Mouse (Mus musculus) left cerebral cortex, postnatal 36 days (tissue): ENCODE results near the gene Ccng2. TPM values are rescaled to one million over a fixed set of nuclear protein-coding genes. Genes with fewer than 3 reads are reported as not detected.

ENCODE experiments used
- DNase-seq, 2 experiments: peaks; one replicate each; pipeline ENCODE4 v3.0.0; 2021 to 2022; ENCODE audit warnings: low spot score in 2 of 2, mixed read lengths in 1 of 2
- intact Hi-C: fragments of 180-260 bp; cut with DNase I; formaldehyde crosslinking; loops from one replicate; pipeline ENCODE4 v1.15.1; 2025
- total RNA-seq, 2 experiments: library from RNA; stranded (reverse); gene quantifications; 2 replicates each; pipeline ENCODE4 v1.2.3; 2021

The Ccng2 gene
- total RNA-seq = 10 to 100 TPM; 39.9 to 52.5 TPM

DNA sequence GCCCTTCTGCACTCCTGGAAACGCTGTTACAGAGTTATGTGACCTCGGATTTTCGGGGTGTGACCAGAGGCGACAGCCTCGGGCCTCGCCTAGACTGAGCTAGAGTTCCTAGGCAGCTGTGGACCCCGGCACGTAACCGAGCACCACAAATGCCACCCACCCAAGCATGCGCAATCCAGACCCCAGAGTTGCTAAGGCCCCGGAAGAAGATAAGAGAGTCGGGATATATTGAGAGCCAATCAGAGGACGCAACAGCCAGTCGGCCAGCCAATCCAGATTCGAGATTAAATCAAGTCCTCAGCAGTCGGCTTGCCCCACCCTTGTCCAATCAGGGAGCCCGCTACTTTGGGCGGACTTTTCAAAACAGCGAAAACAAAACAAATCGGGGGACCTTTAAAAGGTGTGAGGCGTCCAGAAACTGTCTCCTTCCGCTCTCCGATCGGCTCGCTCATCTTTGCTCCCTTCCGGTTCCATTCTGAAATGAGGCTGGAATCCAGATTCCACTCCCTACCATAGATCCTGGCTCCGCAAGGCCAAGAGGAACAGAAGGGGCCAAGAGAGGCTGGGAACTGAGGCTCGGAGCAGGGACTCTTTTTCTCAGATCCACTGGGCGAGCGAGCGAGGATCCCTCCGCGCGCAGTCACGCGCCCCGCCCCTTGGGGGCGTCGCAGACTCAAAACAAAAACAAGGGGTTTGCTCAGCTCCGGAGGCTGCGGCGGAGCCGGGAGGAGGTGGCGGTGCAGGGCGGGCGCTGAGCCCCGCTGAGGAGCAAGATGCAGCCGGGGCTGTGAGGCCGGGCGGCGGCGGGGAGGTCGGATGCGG lies at the start of gene Ccng2:
Gene Ccng2, plus strand, starts transcription at position 375 of the 822 bp plus-strand sequence.
- intact Hi-C loops = loop anchor here (1.0 to 5.0 kb wide), 2 partner anchors 61 to 175 kb away; partner anchors contain the start of genes 2010109A12Rik, Ccni and Sept11
- peak; percentile 95 to 96 for DNase-seq

DNA sequence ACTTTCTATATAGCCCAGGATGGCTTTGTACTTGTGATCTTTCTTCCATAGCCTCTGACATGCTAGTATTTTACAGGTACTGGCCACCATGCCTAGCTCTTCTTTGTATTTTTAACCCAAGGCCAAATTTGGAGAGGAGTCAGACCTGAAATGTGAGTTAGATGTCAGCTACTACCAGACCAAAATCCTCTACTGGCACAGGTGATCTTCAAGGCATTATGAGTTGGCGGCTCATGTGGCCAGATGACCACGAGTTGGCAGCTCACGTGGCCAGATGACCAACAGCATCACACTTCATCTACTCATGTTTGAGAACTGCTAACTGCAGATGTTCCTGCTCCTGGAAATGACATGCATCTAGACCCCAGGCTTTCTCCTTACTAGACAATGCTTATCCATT lies 48.7 kb upstream of the Ccng2 start:
- intact Hi-C loops = no loop called here
- no peak for DNase-seq

- intact Hi-C loops = no loop called here
Measured at GRCm38 (mm10) chr5:93221661-93222060, 45.4 kb upstream of the Ccng2 start.

GRCm38 (mm10) chr5:93224549-93224948 lies 42.5 kb upstream of the Ccng2 start:
- no peak for DNase-seq
- intact Hi-C loops = no loop called here

More at GRCm38 (mm10) chr5:93221661-93222060, 45.4 kb upstream of the Ccng2 start:
- DNase-seq = no peak

DNA sequence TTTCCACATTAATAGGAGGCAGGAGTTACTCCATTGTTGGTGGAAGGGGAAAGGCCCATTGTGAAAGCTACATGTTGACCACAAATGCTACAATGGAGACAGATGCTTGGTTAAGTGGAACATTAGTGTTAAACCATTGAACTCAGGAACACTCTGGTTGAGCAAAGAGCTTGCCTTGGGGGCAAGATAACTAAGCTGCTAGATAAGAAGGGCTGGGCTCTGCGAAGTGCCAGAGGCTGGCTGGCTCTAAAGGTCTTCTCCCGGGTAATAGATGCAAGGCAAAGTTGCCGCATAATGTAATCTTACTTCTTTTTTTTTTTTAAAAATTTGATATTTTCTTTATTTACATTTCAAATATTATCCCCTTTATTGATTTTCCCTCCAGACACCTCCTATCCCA lies 39.9 kb upstream of the Ccng2 start:
- intact Hi-C loops = no loop called here
- DNase-seq = no peak

GRCm38 (mm10) chr5:93229527-93229926 lies 37.5 kb upstream of the Ccng2 start:
- intact Hi-C loops = no loop called here
- no peak for DNase-seq

GRCm38 (mm10) chr5:93231721-93232120 lies 35.3 kb upstream of the Ccng2 start:
- intact Hi-C loops = no loop called here
- no peak for DNase-seq

DNA sequence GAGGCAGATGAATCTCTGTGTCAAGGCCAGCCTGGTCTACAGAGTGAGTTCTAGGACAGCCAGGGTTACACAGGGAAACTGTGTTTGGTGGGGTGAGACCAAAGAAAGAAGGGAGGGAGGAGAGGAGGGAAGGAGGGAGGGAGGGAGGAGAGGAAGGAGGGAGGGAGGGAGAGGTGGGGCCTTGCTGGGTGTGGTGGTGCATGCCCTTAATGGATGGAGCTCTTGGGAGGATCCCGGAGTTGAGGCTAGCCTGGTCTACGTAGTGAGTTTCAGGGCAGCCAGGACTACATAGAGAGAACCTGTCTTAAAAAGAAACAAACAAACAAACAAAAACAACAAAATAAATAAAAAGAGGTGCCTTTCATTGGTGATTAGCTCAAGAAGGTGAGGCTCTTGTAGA lies 34.2 kb upstream of the Ccng2 start:
- DNase-seq = no peak
- intact Hi-C loops = no loop called here

DNA sequence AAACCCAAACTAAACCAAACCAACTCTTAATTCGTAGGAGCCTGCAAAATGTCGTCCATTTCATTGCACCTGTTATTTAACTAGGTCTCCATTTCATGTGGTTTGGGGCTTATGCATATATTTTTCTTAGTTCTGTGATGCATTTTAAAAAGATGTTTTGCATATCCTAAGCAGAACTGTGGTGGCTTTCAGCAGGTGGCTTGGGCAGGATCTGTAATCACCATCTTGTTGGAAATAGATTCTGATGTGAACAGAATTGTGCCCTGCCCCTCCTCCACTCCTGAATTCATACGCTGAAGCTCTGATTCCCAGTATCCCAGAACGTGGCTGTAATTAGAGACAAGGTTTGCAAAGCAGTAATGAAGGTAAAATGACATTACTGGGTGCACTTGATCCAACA lies 32.9 kb upstream of the Ccng2 start:
- no peak for DNase-seq
- intact Hi-C loops = no loop called here

- no peak for DNase-seq
- intact Hi-C loops = no loop called here
Measured at GRCm38 (mm10) chr5:93234605-93235004, 32.5 kb upstream of the Ccng2 start.

- intact Hi-C loops = no loop called here
- DNase-seq = peak; percentile 13 to 14
Measured at GRCm38 (mm10) chr5:93235888-93236287, 31.2 kb upstream of the Ccng2 start.

GRCm38 (mm10) chr5:93236541-93236940 lies 30.5 kb upstream of the Ccng2 start:
- intact Hi-C loops = no loop called here
- no peak for DNase-seq

- no peak for DNase-seq
- intact Hi-C loops = no loop called here
Measured at GRCm38 (mm10) chr5:93239590-93240544, 27.2 kb upstream of the Ccng2 start.

DNA sequence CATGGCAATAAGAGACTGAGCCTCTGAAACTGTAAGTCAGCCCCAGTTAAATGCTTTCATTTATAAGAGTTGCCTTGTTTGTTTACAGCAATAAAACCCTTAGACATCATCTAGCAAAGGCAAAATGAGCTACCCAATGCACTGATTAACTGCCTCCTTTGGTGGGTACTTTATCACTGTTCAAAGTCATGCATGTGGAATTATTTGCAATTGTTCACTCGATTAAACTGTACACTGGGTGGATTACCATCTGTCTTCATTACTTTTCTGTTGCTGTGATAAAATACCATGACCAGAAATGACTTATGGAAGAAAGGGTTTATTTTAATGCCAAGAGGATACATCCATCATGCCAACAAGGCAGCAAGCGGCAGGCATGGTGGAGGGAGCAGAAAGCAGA lies 21.8 kb upstream of the Ccng2 start:
- DNase-seq = no peak
- intact Hi-C loops = no loop called here

GRCm38 (mm10) chr5:93249940-93250578 lies 17.0 kb upstream of the Ccng2 start:
- intact Hi-C loops = no loop called here
- DNase-seq = no peak

GRCm38 (mm10) chr5:93251001-93251760 lies 15.9 kb upstream of the Ccng2 start:
- DNase-seq = no peak
- intact Hi-C loops = no loop called here

GRCm38 (mm10) chr5:93255759-93256265 lies 11.2 kb upstream of the Ccng2 start:
- DNase-seq = no peak
- intact Hi-C loops = no loop called here

DNA sequence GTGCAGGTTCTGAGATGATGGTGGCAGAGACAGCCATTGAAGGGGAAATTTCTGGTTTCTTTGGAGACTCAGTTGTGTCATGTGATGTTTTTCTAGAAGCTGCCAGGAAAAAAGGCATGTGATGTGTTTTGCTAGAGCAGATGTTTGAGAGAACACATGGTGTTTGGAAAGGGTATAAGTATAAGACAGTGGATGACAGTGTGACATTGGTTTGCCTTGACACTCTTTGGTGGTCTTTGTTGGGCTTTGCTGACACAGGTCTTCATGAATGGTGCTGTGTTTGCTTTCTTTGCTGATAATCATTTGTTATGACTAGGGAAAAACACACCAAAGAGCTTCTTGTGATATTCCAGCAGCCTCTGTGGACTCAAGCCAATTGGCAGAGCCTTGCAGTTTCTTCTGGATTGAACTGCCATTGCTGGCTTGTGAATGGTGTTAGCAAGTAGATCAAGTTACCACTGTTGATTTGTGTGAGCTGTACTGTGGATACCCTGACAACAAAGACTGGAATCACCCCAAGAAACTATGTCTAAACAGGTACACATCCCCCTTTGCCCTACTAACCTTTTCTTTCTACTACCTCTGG lies 10.1 kb upstream of the Ccng2 start:
- intact Hi-C loops = no loop called here
- DNase-seq = no peak

DNA sequence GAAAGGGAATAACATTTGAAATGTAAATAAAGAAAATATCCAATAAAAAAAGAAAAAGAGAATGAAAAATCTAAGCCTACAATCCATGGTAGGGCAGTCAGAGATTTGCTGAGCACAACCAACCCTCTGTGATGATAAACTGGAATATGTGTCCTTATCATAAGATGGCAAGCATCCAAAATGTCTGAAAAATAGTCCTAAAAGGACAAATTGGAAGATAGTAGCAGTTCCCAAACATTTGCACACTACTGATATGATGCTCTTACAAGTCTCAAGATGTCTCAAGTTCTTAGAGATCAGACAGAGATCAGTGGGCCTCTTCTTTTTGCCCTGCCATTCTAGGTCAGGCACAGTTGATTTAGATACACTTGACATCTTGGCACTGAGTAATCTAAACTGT lies 7.7 kb upstream of the Ccng2 start:
- no peak for DNase-seq
- intact Hi-C loops = no loop called here
